Mouse (Mus musculus): ENCODE results near the gene Slc7a4.
"Not testable (repeated sequence)": the region's sequence is repeated elsewhere in the genome, so short reads cannot be mapped to it uniquely, and the experiment has no call there.

Gene Slc7a4

GRCm38 (mm10) chr16:17583064-17583463 lies at the start of gene Slc7a4:
TSS of gene Slc7a4 (minus strand) at chr16:17583214.
- DNase-seq (ENCODE audit: low spot score in 2 of 2) = no peak

- no peak for DNase-seq (ENCODE audit: low spot score in 2 of 2)
These were observed 49.6 kb upstream of the Slc7a4 start for GRCm38 (mm10) chr16:17632580-17632979.

DNA sequence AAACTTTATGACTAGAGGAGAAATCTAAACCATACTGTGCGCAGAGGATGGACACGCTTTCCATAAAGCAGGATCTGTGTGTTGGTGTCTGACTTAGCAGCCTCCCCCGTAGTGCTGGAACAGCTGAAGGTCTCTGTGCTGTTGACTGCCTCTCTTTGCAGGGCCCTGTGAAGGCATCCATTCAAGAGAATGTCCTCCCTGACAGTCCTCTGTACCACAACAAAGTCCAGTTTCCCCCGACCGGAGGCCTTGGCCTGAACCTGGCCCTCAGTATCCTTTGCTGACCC lies 43.2 kb upstream of the Slc7a4 start:
- no peak for DNase-seq (ENCODE audit: low spot score in 2 of 2)

DNA sequence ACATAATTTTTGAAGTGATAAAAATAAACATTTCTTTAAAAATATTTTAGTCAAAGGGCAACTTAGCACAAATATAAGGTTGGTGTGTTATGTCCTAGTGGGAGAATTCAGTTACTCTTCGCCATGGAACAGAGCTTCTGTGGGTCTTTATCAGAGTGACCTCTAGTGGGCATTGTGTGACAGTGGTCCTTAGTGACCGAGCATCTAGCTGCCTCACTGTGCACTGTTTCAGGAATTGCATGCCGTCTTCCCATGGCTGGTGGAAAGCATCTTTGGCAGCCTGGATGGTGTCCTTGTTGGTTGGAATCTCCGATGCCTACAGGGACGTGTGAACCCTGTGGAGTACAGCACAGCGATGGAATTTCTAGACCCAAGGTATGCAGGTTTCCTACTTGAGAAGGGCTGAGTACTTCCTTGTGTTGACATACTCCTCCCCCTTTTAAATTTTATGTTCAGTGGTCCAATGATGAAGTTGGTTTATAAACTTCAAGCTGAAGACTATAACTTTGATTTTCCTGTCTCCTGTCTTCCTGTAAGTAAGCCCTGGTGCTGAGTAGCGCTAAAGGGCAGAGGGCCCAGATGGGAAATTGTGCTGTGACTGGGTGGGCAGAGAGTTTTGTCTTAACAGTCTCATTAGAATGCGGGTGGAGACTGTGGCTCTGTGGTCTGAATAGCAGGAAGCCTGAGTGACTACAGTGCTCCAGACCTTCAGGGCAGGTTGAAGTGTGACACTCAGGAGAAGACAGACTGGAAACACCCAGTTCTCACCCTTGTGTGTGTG lies 42.7 kb upstream of the Slc7a4 start:
- DNase-seq (ENCODE audit: low spot score in 2 of 2) = no peak

DNA sequence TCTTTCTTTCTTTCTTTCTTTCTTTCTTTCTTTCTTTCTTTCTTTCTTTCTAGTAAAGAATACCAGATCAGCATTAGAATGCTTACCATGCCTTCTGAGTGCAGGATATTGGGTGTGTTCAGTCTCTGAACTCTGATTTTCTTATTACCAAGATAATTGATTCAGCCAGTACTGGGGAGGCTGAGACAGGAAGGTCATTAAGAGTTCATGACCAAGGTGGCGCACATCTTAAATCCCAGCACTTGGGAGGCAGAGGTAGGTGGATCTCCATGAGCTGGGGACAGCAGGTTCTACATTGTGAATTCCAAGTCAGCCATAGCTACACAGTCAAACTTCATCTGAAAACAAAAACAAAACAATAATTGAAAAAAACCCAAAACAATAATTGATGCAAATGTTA lies 38.9 kb upstream of the Slc7a4 start:
- DNase-seq (ENCODE audit: low spot score in 2 of 2) = no peak

DNA sequence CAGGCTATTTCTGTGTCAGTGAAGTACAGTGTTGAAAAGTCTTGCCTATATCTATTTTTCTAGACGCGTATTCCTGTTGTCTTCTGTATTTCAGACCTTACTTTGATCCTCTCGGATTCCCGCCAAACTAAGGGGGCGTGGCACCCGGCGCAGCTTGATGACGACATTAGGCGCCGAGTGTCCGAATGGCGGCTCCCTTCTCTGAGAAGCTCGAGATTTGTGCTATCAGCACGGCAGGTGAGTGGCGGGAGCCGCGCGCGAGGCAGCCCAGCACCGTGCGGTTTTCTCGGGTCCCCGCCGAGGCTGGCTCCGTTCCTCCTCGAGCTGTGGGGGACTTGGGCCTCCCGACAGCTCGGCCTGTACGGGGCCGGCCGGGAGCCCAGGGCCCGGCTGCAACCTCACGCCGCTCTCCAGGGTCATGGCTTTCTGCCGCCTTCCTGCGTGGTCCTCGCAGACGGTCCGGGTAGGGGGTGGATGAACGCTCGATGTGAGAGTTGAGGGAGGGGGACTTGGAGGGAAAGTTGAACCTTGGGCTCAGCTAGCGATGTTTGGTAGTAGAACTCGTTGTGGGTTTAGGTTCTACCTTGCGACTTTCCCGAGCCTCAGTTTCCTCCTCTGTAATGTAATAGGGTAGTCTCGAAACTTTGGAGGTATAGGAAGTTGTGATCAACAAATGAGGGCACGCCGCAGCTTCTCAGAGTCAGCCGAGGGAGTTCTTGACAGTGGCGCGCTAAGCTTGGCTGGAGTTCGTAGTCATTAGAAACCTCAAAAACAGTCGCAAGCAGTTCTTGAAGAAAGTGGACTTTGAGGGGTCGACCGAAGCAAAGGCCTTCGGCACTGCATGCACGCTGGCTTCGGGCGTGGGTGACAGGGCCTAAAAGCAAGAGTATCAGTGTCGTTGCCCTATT lies 36.4 kb upstream of the Slc7a4 start, which contains the start of gene Smpd4:
Gene Smpd4, plus strand, starts transcription at position 157 of the 908 bp plus-strand sequence.
- peak; percentile 88 to 95 for DNase-seq (ENCODE audit: low spot score in 2 of 2)

DNA sequence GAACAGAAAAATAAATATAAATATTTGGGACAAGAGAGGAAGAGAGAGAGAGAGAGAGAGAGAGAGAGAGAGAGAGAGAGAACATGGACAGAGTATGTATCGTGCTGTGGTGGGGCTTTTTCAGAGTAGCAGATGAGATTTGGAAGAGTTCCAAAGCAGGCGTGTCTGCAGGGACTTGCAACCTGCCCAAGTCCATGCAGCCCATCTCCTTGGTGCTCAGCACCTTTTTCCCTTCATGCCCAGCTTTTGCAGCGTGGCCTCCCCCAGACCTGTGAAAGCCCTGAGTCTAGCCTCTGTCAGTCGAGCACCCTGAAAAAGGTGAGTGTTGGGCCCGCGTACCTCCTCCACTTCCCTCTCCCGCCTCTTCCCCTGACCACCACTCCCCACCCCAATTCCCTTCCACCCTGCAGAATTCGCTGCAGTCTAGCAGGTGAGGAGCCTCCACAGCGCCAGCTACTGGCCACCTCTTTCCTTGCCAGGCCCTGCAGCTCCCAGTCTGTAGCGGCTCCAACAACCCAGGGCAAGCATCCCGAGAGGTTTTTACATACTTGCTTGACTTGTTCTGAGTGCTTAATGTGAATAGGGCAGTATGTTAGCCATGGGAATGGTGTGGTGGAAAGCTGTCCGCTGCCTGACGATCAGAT lies 35.0 kb upstream of the Slc7a4 start:
- DNase-seq (ENCODE audit: low spot score in 2 of 2) = no peak

DNA sequence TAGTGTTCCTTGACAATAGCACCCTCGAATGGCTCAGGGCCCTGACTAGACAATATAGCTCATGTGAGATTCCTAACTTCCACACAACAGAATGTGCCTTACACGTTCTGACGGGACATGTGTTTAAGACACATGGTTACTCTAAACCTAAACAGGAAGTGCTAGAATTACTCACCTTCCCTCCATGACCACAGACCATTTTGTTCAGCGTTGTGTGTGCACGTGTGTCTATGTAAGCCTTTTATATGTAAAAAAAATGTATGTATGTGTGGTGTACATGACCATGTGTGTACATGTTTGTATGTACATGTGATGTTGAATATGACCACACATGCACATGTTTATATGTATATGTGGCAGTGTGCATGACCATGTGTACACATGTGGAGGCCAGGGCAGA lies 33.2 kb upstream of the Slc7a4 start:
- DNase-seq (ENCODE audit: low spot score in 2 of 2) = no peak

DNA sequence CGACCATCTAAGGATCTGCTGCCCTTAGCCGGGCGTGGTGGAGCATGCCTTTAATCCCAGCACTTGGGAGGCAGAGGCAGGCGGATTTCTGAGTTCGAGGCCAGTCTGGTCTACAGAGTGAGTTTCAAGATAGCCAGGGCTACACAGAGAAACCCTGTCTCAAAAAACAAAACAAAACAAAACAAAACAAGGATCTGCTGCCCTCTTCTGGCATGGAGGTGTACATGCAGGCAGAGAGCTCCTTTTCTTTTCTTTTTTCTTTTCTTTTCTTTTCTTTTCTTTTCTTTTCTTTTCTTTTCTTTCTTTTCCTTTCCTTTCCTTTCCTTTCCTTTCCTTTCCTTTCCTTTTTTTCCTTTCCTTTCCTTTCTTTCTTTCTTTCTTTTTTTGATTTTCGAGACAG lies 31.7 kb upstream of the Slc7a4 start:
- DNase-seq (ENCODE audit: low spot score in 2 of 2) = not testable (repeated sequence)

GRCm38 (mm10) chr16:17611383-17611782 lies 28.4 kb upstream of the Slc7a4 start:
- DNase-seq (ENCODE audit: low spot score in 2 of 2) = no peak

GRCm38 (mm10) chr16:17605684-17606083 lies 22.7 kb upstream of the Slc7a4 start:
- DNase-seq (ENCODE audit: low spot score in 2 of 2) = no peak

- no peak for DNase-seq (ENCODE audit: low spot score in 2 of 2)
These were observed 21.9 kb upstream of the Slc7a4 start for GRCm38 (mm10) chr16:17604941-17605340.

- DNase-seq (ENCODE audit: low spot score in 2 of 2) = no peak
These were observed 18.0 kb upstream of the Slc7a4 start for GRCm38 (mm10) chr16:17600944-17601562.

- no peak for DNase-seq (ENCODE audit: low spot score in 2 of 2)
These were observed 7.7 kb upstream of the Slc7a4 start for GRCm38 (mm10) chr16:17590731-17591130.

GRCm38 (mm10) chr16:17584555-17584954 lies 1.5 kb upstream of the Slc7a4 start:
- DNase-seq (ENCODE audit: low spot score in 2 of 2) = no peak

GRCm38 (mm10) chr16:17576825-17577215 lies 6.2 kb downstream of the Slc7a4 start:
- no peak for DNase-seq (ENCODE audit: low spot score in 2 of 2)

- DNase-seq (ENCODE audit: low spot score in 2 of 2) = peak; percentile 59 to 64
These were observed 6.9 kb downstream of the Slc7a4 start for GRCm38 (mm10) chr16:17575870-17576824.

- no peak for DNase-seq (ENCODE audit: low spot score in 2 of 2)
These were observed 16.8 kb downstream of the Slc7a4 start for GRCm38 (mm10) chr16:17566186-17566585.

GRCm38 (mm10) chr16:17564771-17565170 lies 18.2 kb downstream of the Slc7a4 start:
- DNase-seq (ENCODE audit: low spot score in 2 of 2) = no peak

- no peak for DNase-seq (ENCODE audit: low spot score in 2 of 2)
These were observed 18.8 kb downstream of the Slc7a4 start for GRCm38 (mm10) chr16:17564221-17564620.

DNA sequence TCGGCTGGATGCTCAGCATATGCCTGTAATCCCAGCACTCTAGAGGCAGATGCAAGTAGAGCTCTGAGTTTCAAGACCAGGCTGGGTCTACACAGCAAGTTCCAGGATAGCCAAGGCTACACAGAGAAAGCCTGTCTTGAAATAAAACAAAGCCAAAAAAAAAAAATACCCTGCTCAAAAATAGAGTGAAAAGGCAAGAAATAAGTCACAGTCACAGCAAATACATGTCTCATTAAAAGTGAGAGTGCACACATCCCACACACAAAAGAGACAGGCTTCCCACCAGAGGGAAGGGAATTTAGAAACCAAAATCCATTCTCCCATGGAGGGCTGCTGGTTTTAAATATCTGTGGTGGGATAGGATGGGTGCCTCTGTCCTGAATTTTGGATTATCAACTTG lies 19.4 kb downstream of the Slc7a4 start:
- DNase-seq (ENCODE audit: low spot score in 2 of 2) = no peak

Measured in frontal cortex, postnatal 25 days (tissue).